Mouse (Mus musculus) myocyte (in vitro differentiated cells): ENCODE measurements around the gene 0610030E20Rik. TPM values are rescaled to one million over a fixed set of nuclear protein-coding genes. Genes with fewer than 3 reads are reported as not detected.
A peak's percentile ranks its signal among the peaks of the same experiment; 100 is the strongest.

Experiments
- H3K27me3 ChIP-seq: one replicate; pipeline ENCODE4 v1.6.1; 2011; ENCODE audit not compliant: control insufficient read depth, insufficient read depth, insufficient read length
- H3K36me3 ChIP-seq: one replicate; pipeline ENCODE4 v1.6.1; 2011; ENCODE audit not compliant: control insufficient read depth, insufficient read depth
- H3K4me2 ChIP-seq: one replicate; pipeline ENCODE4 v1.6.1; 2011; ENCODE audit warnings: low read depth, control low read depth
- H3K4me3 ChIP-seq: one replicate; pipeline ENCODE4 v1.5.1; 2011; ENCODE audit warnings: mild to moderate bottlenecking, control low read depth, moderate library complexity
- H3K79me2 ChIP-seq: one replicate; pipeline ENCODE4 v1.6.1; 2011; ENCODE audit not compliant: control insufficient read depth, insufficient read depth
- H3ac ChIP-seq: one replicate; pipeline ENCODE4 v1.6.1; 2011; ENCODE audit not compliant: control insufficient read depth, insufficient read length
- CEBPB ChIP-seq: IDR thresholded peaks from 2 replicates; pipeline ENCODE4 v1.6.1; 2011; ENCODE audit warnings: mild to moderate bottlenecking, moderate library complexity; ENCODE audit not compliant: poor library complexity, insufficient read depth, severe bottlenecking
- E2F4 ChIP-seq: IDR thresholded peaks from one replicate; pipeline ENCODE4 v1.6.1; 2011; ENCODE audit warnings: mild to moderate bottlenecking, control low read depth, moderate library complexity; ENCODE audit not compliant: insufficient read depth
- MAX ChIP-seq: IDR thresholded peaks from one replicate; pipeline ENCODE4 v1.6.1; 2011; ENCODE audit warnings: low read depth, mild to moderate bottlenecking, control low read depth
- MYOD1 ChIP-seq, 3 experiments: IDR thresholded peaks; one replicate each; pipeline ENCODE4 v1.6.1; 2011; ENCODE audit warnings: control low read depth in 2 of 3, low read depth in 2 of 3, mild to moderate bottlenecking in 2 of 3, moderate library complexity in 1 of 3; ENCODE audit not compliant: insufficient read length in 2 of 3, control insufficient read depth in 1 of 3
- MYOG ChIP-seq, 3 experiments: IDR thresholded peaks; one replicate each; pipeline ENCODE4 v1.6.1; 2011; ENCODE audit warnings: control low read depth in 2 of 3, low read depth in 2 of 3, mild to moderate bottlenecking in 2 of 3; ENCODE audit not compliant: insufficient read length in 2 of 3, control insufficient read depth in 1 of 3, insufficient read depth in 1 of 3
- POLR2A ChIP-seq: IDR thresholded peaks from one replicate; pipeline ENCODE4 v1.6.1; 2011; ENCODE audit warnings: low read depth, mild to moderate bottlenecking, control low read depth, moderate library complexity; ENCODE audit not compliant: insufficient read length
- POLR2AphosphoS2 ChIP-seq: IDR thresholded peaks from one replicate; pipeline ENCODE4 v1.6.1; 2011; ENCODE audit warnings: low read depth, control low read depth; ENCODE audit not compliant: insufficient read length
- REST ChIP-seq: IDR thresholded peaks from one replicate; pipeline ENCODE4 v1.6.1; 2011; ENCODE audit warnings: mild to moderate bottlenecking, control low read depth, moderate library complexity; ENCODE audit not compliant: insufficient read depth, insufficient read length
- SRF ChIP-seq: IDR thresholded peaks from one replicate; pipeline ENCODE4 v1.6.1; 2011; ENCODE audit warnings: low read depth; ENCODE audit not compliant: control insufficient read depth, insufficient read length
- TCF12 ChIP-seq: IDR thresholded peaks from one replicate; pipeline ENCODE4 v1.6.1; 2011; ENCODE audit warnings: mild to moderate bottlenecking, control low read depth; ENCODE audit not compliant: poor library complexity, insufficient read depth, severe bottlenecking
- TCF3 ChIP-seq: IDR thresholded peaks from one replicate; pipeline ENCODE4 v1.6.1; 2011; ENCODE audit warnings: low read depth, control low read depth; ENCODE audit not compliant: insufficient read length
- USF1 ChIP-seq: IDR thresholded peaks from one replicate; pipeline ENCODE4 v1.6.1; 2011; ENCODE audit warnings: low read depth, mild to moderate bottlenecking, control low read depth, moderate library complexity
- polyA plus RNA-seq: library from polyadenylated mRNA; unstranded; fragments of >200 nt; fragmentation: generic; extraction: Trizol; gene quantifications from one replicate; pipeline ENCODE4 v1.2.1, GENCODE M21; 2012; ENCODE audit warnings: missing spikeins

Gene 0610030E20Rik
- polyA plus RNA-seq, 1 experiment = 8.0 TPM

DNA sequence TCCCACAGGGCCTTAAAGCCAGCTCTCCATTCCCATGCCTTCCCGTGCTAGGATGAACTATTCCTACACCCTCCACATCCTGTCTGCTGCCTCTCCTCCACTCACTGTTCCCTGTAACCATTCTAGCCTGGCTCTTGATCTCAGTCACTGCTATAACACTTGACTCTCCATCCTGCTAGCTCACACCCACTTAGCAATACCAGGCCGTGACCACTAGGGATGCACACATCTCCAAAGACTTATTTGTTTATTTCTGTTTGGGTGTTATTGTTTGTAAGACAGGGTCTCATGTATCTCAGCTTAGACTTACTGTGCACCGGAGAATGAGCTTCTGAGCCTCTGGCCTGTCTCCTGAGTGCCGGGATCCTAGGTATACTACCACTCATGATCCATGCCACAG is 22.4 kb downstream of the 0610030E20Rik start:
- Histone ChIP-seq H3ac (no peak overlapping the region), H3K4me3 (no peak overlapping the region), H3K27me3 (no peaks in the 10 kb centered on the region), H3K36me3 (peaks cover 8% of the 10 kb centered on the region), H3K79me2 (peaks cover 1% of the 10 kb centered on the region), H3K4me2 (peak overlapping the region; percentile 93)
- TF ChIP-seq POLR2AphosphoS2 = no peak
- TF ChIP-seq POLR2A = no peak
- no peak for TF ChIP-seq TCF12
- TF ChIP-seq MYOG (IDR thresholded peaks at IDR 0.05; ENCODE audit: control insufficient read depth in 1 of 3, insufficient read depth in 1 of 3, insufficient read length in 2 of 3, low read depth in 2 of 3) = no peak
- no peak for TF ChIP-seq TCF3
- no peak for TF ChIP-seq MAX
- TF ChIP-seq E2F4 = no peak
- no peak for TF ChIP-seq SRF
- TF ChIP-seq REST = no peak
- no peak for TF ChIP-seq CEBPB
- no peak for TF ChIP-seq USF1
- TF ChIP-seq MYOD1 (IDR thresholded peaks at IDR 0.05; ENCODE audit: control insufficient read depth in 1 of 3, insufficient read length in 2 of 3, low read depth in 2 of 3) = no peak

DNA sequence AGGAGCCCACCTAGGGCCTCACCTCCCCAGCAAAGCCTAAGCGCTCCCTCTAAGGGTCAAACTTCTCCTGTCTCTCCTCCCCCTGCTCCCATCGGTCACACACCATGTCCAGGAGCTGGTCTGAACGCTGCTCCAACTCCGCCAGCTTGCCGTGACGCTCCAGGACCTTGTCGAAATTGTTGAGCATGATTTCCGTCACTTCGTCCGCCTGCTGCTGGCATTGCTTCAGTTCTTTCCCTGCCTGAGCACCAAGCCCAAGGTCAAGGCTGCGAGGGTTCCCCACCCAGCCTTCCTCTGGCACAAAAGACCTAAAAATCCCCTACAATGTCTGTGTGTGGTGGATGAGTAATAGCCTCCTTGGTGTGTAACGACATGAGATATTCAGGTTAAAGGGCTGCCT is 23.0 kb downstream of the 0610030E20Rik start:
- H3K4me2 ChIP-seq = peak overlapping the region; percentile 93
- no peak overlapping the region for H3K4me3 ChIP-seq
- TF ChIP-seq REST (no peak), POLR2AphosphoS2 (peak; percentile 70)
- no peaks in the 10 kb centered on the region for H3K27me3 ChIP-seq
- H3K36me3 ChIP-seq = peaks cover 8% of the 10 kb centered on the region
- peaks cover 4% of the 10 kb centered on the region for H3K79me2 ChIP-seq
- H3ac ChIP-seq = no peak overlapping the region

GRCm38 (mm10) chr6:72371147-72371546 is 24.0 kb downstream of the 0610030E20Rik start:
- Histone ChIP-seq H3K27me3 (no peaks in the 10 kb centered on the region), H3K79me2 (peaks cover 6% of the 10 kb centered on the region), H3ac (no peak overlapping the region), H3K4me3 (no peak overlapping the region), H3K4me2 (peak overlapping the region; percentile 93), H3K36me3 (peaks cover 8% of the 10 kb centered on the region)
- TF ChIP-seq SRF (no peak), POLR2AphosphoS2 (no peak), TCF3 (no peak), CEBPB (0 out of 2 replicates have a peak, but pooled peaks have one; percentile 57), MAX (no peak), MYOD1 (IDR thresholded peaks at IDR 0.05; ENCODE audit: control insufficient read depth in 1 of 3, insufficient read length in 2 of 3, low read depth in 2 of 3) (peak in 2 of 3 experiments; percentile 50 to 65), E2F4 (no peak), MYOG (IDR thresholded peaks at IDR 0.05; ENCODE audit: control insufficient read depth in 1 of 3, insufficient read depth in 1 of 3, insufficient read length in 2 of 3, low read depth in 2 of 3) (peak in 2 of 3 experiments; percentile 41 to 79), USF1 (no peak), TCF12 (peak; percentile 38)

GRCm38 (mm10) chr6:72371571-72371970 is 24.5 kb downstream of the 0610030E20Rik start:
- H3K36me3 ChIP-seq = peaks cover 8% of the 10 kb centered on the region
- TF ChIP-seq POLR2AphosphoS2 (peak; percentile 22), TCF12 (no peak)
- H3K27me3 ChIP-seq = no peaks in the 10 kb centered on the region
- H3K4me3 ChIP-seq = no peak overlapping the region
- peak overlapping the region; percentile 93 for H3K4me2 ChIP-seq
- H3ac ChIP-seq = no peak overlapping the region
- peaks cover 7% of the 10 kb centered on the region for H3K79me2 ChIP-seq

DNA sequence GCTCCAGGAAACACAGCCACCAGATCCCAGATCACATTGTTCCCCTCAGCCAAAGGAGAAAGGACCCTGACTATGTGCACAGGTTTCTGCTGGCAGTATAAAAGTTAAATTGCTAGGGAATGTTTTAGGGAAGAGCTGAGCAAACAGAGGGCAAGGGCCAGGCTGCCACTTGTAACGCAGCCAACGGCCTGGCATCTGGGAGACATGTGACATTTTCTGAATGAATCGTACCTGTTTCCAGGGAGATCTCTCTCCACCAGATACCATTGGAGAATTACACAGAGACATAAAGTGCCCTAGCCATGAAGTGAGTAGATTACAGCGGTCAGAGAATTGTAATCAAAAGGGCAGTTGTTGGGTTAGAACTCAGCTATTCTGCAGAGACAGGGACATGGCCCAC is 26.1 kb downstream of the 0610030E20Rik start:
- H3K79me2 ChIP-seq = peaks cover 14% of the 10 kb centered on the region
- H3K4me2 ChIP-seq = peak overlapping the region; percentile 93
- H3K4me3 ChIP-seq = no peak overlapping the region
- no peak overlapping the region for H3ac ChIP-seq
- H3K27me3 ChIP-seq = no peaks in the 10 kb centered on the region
- TF ChIP-seq SRF (no peak), REST (no peak), TCF12 (no peak), USF1 (no peak), MYOG (IDR thresholded peaks at IDR 0.05; ENCODE audit: control insufficient read depth in 1 of 3, insufficient read depth in 1 of 3, insufficient read length in 2 of 3, low read depth in 2 of 3) (no peak), MAX (no peak), MYOD1 (IDR thresholded peaks at IDR 0.05; ENCODE audit: control insufficient read depth in 1 of 3, insufficient read length in 2 of 3, low read depth in 2 of 3) (no peak), TCF3 (no peak), E2F4 (no peak), POLR2AphosphoS2 (no peak), CEBPB (no peak), POLR2A (no peak)
- peaks cover 8% of the 10 kb centered on the region for H3K36me3 ChIP-seq
